Mouse (Mus musculus) left cerebral cortex, adult 9 months (tissue): Measurements from ENCODE around the gene Ap1s1.

ENCODE experiments used
- DNase-seq, 2 experiments: peaks; one replicate each; pipeline ENCODE4 v3.0.0; 2022; ENCODE audit warnings: low spot score in 2 of 2

The Ap1s1 gene

DNA sequence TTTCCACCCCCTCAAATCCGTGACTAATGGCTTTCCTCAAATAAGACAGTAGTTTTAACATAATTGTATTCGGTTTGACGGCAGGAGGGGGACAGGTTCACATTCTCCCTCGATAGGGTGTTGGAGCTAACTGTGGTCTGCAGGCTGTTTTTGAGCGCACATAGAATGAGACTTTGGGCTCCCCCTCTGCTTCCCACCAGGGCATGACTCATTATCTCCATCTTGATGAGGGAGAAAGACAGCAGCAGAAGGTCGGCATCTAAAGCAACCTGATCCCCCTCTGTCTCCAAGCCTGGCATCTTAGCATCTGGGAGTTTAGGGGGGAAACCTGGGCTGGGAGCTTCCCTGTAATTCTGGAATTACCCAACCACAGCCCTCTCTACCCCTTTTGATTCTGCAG lies 19.5 kb upstream of the Ap1s1 start:
- no peak for DNase-seq

DNA sequence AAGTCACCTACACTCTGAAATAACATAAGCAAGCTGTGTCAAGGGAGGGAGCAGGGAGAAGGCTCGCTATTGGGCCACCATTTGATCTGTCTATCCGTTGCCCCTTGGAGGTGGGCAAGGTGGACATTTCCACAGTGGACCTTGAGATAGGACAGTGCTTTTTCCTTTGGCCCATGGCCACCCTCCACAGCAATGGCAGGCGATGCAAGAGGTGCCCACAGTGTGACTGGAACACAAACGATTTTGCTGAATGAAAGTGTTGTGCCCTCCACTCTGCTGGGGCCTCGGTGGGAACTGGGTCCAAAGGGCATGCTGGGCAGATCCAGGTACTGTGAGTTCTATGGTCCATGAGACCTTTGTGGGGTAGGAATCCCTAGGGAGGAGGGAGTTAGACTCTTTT lies 16.7 kb upstream of the Ap1s1 start:
- no peak for DNase-seq

DNA sequence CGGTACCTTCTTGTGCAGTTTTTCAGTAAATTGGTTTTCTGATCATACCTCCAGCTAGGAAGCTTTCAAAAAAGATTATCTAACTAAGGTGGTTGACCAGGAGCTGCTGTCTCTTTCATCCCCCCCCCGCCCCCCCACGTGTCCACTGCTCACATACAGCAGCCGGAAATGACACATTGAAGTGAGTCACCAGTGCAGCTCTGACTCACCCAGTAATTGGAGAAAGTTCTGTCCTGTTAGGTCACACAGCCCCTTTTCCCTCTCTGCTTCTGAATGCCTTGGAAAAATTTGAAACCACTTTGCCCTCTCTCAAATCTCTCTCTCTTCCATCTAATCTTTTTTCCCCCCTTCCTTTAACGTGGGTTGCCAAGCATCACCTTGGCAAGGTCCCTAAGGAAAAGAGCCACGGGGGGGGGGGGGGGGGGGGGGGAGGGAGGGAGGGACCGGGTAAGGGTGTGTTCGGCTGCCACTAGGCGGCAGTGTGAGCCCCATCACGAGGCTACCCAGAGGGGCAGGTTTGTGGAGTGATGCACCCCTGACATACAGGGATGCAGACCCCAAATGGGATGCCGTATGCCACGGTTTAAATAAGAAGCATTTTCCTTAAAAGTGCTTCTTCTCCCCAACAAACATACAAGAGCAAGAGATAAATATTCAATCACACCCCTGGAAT lies 16.0 kb upstream of the Ap1s1 start:
- peak in 1 of 2 experiments; percentile 48 for DNase-seq

DNA sequence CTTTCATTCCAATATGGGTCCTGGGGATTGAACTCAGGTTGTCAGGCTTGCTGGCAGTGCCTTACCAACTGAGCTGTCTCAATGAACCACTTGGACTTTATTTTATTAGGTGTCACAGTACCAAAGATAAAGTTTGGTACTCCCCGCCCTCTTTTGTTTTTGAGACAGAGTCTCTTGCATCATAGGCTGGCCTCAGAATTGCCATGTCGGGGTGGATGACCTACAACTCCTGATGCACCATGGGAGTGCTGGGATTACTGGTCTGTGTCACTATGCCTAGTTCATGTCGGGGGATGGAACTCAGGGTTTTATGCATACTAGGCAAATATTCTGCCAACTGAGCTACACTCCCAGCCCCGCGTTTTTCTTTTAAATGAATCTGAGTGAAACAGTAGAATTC lies 8.9 kb upstream of the Ap1s1 start:
- DNase-seq, result no peak

DNA sequence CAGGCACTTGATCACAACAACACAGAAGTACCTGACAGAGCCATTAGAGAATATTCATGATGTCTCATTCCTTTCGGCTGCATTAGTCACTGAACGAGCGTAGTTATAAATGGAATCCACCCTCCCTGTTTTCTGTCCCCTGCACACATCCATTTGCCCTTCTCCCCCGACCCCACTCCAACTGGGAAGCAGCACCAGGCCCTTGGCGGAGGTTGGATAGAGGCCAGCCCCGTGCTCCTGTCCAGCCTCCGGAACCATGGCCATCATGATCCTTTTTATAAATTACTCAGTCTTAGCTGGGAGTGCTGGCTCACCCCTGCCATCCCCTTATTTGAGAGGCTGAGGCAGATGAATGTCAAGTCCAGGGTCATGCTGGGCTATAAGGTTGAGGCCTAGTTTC lies 8.4 kb upstream of the Ap1s1 start:
- DNase-seq, result no peak

DNA sequence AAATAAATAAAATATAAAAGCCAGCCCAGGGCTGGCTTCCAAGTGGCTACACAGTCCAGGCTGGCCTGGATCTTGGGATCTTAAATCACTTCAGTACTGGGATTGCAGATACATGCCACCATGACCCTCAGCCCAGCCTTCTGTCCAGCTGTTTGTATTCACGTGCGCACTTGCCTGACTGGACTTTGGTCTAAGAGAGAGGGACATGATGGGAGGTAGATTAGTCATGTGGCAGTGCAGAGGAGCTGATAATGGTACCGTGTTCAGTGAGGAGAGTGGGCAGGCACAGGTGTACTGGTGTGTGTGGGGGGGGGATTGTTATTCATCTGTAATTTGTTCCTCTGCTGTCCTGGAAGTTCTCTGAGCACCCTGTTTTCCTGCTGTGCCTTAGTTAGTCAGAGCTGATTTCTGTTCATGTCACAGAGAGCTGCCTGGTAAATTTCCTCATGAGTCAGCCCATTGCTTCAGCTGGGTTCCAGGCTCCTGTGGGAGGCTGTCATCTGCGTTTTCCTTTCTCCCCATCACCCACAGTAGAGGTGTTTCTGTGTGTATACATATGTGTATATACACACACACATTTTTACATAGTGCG lies 6.1 kb upstream of the Ap1s1 start:
- peak; percentile 69 to 74 for DNase-seq

DNA sequence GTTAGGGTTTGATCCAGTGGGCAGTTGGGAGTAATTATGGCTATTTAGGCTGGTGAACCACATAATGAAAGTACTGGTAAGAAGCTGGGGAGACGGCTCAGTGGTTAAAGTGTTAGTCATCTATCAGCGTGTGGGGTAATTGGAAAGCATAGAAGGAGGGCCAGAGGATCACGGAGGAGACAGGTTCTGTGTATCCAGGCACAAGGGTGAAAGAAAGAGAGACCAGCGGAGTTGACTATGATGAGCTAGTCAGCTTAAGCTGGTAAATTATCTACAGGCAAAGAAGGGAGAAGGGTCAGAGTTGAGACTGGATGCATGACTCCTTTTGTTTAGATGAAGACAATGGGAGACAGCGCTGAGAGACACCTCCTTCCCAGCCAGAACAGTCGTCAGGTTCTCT lies 5.2 kb upstream of the Ap1s1 start:
- DNase-seq, result no peak

DNA sequence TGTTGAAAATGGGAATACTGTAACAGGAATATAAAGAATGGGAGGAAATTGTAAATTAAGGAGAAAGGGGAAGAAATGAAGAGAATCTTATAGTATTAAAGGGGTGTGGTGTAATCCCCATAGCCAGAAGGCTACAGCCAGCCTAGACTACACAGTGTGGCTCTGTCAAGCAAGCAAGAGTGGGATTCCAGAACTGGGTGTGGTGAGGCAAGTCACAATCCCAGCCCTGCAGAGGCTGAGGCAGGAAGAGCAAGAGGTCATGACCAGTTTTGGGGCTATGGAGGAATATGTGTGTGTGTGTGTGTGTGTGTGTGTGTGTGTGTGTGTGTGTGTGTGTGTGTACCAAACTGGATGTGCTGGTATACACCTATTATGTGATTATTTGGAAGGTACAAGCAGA lies 1.1 kb upstream of the Ap1s1 start:
- no peak for DNase-seq

DNA sequence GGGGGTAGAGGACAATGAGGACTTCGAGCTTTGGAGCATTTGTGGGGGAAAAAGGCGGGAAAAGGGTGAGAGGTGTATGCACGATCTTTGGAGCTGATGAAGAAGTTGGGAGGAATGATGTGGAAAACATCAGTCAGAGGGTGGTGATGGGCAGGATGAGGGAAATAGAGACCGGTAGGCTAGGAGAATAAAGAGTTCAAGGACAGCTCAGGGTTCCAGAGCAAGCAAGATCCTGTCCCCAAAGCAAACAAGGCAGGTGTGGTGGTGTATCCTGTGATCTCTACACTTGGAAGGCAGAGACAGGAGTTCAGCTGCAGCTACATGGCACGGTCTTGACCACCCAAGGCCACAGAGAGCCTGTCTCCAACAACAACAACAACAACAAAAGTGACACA lies 386 bp upstream of the Ap1s1 start:
- DNase-seq, result no peak

DNA sequence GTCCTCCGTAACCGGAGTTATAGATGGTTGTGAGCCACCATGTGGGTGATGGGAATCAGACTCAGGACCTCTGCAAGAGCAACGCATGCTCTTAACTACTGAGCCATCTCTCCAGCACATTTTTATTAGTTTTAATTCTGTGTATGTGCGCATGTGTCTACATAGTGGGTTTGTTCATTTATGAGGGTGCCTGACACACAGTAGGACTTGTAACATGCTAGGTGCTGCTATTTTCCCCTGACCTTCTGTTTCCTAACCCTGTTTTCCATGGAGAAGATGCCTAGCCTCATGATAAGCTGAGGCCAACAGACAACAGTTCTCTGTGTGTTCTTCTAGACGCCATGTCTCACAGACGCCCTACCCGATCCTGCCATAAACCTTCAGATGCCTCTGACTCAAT lies 1.9 kb downstream of the Ap1s1 start:
- DNase-seq, result no peak

DNA sequence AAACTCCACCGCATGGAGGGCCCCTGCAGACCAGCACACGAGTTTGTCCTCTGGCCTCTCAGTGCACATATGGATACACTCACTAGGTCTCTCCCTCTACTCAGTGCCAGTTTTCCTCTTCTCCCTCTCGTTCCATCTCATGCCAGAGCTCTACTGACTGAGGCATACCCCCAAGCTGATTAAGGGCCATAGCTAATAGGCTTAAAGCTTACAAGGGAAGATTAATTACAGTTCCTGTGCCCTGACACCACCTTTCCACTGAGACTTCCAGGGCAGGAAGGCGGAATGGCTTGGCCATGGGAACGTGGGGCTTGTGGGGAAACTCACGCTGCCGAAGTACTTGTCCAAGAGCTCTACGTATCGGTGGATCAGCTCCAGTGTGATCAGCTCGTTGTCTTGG lies 4.5 kb downstream of the Ap1s1 start:
- DNase-seq, result no peak

DNA sequence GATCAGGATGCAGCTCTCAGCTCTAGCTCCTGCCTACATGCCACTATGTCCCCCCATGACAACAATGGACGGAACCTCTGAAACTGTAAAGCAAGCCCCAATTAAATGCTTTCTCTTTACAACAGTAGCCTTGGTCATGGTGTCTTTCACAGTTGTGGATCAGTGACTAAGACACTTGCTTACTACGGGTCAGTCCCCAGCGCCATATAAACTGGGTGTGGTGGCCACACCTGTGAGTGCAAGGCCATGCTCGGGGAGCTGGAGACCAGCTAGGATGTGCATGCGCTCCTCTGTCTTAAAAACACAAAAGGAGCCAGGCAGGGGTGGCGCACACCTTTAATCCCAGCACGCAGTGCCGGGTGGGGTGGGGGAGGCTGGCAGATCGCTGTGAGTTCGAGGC lies 6.5 kb downstream of the Ap1s1 start:
- DNase-seq, result no peak

DNA sequence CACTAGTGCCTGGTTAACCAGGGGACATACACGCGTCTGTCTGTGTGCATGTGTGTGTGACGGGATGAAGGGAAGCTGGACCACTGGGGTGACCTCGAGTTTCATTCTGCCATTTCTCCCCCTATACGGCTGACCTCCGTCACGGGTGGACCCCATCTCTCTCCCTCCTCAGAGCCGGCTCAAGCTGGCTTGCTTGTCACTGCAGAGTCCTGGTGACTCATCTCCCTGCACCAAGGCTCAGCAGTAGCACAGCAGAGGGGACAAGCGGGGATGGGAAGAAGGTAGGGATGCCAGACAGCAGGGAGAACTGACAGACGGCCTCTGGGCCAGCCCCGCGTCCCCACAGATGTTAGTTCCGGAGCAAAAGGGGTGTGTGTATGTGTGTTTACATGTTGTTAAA lies 9.7 kb downstream of the Ap1s1 start:
- DNase-seq, result no peak

DNA sequence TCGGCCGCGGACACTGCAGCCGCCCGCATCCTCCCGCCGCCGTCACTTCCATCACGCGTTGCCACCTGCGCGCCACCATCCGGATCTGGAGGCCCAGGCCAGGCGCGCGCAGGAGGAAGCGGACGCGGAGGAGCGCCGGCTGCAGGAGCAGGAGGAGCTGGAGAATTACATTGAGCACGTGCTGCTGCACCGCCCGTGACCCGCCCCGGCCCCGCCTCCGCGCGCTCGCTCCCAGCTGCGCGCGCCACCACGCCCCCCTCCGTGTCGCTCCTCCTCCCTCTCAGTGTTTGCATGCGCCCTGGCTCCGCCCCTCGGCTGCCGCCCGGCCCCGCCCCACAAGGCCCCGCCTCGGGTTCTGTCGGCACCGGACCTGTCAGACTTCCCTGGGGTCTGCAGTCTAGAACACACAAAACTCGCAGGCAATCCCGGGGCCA lies 13.3 kb downstream of the Ap1s1 start:
- DNase-seq, result peak in 1 of 2 experiments; percentile 75

DNA sequence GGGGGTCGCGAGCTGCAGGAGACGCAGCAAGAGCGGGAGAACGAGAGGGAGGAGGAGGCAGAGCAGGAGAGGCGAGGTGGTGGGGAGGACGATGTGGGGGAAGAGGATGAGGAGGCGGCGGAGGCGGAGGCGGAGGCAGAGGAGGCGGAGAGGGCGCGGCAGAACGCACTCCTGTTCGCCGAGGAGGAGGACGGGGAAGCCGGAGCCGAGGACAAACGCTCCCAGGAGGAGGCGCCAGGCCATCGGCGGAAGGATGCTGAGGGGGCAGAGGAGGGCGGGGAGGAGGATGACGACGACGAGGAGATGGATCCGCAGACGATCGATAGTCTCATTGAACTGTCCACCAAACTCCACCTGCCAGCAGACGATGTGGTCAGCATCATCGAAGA lies 13.9 kb downstream of the Ap1s1 start:
- peak in 1 of 2 experiments; percentile 63 for DNase-seq

DNA sequence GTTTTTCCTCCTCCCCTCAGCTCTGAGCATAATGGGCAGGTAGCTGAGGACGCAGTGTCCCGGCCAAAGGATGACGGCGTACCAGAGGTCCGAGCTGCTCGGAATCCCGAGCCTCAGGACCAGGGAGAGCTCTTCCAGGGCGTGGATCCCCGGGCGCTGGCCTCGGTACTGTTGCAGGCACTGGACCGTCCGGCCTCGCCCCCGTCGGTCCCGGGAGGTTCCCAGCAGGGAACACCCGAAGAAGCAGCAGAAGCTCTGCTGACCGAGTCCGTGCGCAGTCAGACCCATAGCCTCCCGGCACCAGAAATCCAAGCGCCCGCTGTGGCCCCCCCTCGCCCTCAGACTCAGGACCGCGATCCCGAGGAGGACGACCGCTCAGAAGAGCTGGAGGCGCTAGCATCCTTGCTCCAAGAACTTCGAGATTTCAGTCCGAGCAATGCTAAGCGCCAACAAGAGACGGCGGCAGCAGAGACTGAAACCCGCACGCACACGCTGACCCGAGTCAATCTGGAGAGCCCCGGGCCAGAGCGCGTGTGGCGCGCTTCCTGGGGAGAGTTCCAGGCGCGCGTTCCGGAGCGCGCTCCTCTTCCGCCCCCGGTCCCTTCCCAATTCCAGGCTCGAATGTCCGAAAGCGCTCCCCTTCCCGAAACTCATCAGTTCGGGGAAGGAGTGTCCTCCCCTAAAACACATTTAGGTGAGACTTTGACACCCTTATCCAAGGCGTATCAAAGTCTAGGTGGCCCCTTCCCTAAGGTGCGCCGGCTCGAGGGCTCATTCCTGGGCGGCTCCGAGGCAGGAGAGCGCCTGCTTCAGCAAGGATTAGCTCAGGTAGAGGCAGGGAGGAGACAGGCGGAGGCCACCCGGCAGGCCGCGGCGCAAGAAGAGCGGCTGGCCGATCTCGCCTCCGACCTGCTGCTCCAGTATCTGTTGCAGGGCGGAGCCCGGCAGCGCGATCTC lies 14.6 kb downstream of the Ap1s1 start:
- DNase-seq, result no peak

DNA sequence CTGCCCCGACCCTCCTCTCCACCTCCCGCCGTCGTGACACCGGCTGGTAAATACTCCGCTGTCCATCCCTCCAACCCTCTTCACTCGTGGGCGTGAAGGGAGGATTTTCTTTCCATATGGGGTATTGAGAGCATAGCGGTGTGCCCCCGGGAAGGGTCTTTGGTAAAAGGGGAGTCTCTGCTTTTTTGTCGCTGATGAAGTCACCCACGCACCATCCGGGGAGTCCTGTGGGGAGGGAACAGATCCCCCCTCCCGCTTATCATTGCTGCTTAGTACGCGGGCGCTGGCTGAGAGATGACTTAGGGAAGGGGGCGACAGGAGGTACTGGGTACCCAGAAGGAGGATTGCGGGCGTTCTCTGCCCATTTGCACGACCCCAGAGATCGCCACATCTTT lies 15.5 kb downstream of the Ap1s1 start:
- peak in 1 of 2 experiments; percentile 58 for DNase-seq

DNA sequence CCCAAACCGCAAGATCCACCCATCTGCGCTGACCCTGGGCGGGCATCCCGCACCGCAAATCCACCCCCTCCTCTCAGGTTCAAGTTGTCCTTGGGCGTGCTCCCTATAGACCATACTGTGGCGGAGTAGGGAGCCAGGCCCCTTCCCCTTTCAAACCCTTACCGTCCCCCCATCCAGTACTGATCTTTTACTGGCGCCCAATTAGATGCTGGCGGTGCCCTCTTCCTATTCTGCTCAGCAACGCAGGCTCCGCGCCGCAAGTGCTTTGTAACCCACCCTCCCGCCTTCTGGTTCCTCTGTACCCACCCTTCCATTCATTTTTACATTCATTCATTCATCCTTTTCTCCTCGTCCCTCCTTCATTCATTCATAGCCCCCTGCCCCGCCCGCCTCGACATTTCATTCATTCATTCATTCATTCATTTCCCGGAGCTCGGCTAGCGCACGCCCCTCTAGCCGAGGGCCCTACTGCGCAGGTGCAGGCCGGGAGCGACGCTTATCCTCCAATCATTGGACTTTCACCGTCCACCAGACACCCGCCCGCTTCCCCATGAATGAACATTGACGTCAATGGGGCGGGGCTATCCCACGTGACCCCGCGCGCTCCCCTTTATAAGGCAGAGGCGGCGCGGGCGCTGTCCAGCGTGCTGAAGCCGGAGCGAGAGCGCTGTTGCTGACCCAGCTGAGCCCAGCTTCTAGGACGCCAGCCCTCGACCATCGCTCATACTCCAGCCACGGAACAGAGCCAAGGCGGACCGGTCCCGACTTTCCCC lies 16.1 kb downstream of the Ap1s1 start:
- peak; percentile 83 to 96 for DNase-seq

DNA sequence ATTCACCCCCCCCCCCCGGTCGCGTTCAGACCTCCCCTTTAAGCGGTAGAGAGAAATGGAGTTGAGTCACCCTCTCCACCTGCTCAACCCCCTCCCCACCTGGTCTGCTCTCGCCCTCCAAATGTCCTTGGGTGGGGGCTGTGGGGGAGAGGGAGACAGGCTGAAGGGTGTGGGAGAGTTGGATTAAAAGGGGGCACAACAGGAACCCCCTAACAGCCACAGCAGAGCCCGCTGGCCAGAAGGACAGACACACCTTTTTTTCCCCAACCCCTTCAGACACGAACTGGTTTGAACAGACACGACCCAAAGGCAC lies 16.7 kb downstream of the Ap1s1 start:
- DNase-seq, result no peak

DNA sequence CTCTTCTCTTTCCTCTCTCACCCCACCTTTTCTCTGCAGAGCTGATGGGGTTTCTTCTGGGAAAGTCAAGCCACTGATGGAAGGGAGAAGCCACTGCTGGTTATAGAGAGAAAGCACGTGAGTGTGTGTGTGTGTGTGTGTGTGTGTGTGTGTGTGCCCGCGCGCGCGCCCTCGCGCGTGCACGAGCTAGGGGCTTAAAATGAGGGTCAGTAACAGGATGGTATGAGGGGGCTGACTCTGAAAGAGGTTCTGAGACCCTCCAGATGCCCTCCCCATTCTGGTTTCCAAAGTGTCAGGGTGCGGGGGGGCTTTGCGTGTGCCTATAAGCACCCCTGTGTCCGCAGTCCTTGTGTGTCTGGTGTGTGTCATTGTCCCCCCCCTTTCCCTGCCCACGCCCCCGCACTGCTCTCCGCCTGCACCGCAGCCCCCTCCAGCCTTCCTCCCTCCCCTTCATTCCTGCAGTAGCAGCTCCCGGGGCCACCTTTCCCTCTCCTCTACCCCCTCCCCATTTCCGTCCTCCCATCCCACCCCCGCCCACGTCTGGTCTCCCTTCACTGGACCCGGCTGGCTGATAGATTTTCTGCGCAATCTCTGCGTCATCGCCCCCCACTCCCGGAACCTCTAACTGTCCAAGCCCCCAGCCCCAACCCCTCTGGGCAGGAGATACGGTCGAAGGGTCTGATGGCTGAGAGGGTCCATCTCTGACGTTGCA lies 17.2 kb downstream of the Ap1s1 start:
- no peak for DNase-seq

DNA sequence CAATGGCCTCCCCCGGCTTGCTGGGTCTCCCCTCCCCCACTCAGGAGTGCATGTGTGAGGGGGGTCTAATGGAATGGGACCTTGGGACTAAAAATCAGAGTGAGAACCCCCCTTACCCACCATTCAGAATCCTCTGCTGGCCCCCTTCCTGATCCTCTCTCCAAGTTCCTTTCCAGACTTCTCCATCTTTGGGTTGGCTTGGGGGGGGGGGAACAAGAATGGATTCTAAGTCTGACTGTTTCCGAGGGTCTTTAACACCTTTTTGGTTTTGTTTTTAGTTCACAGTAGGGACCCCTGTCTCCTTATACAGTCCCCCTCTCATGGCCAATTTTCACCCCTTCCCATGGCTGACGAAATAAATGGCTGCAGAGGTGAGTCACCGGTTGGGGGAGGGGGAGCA lies 19.8 kb downstream of the Ap1s1 start, which contains the start of gene Vgf:
Vgf (plus strand) TSS at position 301 of the 400 bp plus-strand sequence.
- no peak for DNase-seq
